Mouse (Mus musculus): ENCODE results near the gene Wdr11.

Gene Wdr11

DNA sequence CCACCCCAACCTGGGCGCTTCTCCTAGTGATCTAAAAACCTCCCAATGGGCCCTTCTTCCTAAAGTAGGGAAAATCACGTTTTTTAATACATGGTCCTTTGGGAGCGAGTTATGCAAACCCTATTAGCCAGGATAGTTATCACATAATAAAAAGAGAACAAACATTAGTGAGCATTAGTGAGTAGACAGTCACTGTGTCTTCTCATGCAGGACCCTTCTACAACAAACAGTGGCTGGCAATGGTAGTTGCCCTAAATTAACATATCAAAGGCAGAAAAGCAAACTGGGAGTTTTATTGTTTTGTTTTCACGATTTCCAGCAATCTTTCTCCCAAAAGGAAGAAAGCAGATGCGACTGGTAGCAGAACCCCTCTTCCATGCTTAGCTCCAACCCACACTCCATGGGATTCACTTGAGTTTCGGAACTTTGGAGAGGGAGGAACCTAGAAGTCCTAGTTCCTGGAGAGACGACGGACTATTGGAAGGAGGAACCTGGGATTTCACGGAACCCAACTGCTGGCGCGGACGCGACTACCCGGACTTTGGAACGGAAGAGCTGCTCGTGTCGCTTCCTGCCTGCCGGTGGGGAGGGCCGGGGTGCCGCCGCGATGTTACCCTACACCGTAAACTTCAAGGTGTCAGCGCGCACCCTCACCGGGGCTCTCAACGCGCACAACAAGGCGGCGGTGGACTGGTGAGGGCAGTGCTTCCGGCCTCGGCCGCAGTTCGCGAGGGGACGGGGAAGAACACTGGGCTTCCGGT, at the start of gene Wdr11:
TSS of gene Wdr11 (plus strand) at position 493 of the 761 bp plus-strand sequence.
- DNase-seq (ENCODE audit: low spot score): peak; percentile 66

DNA sequence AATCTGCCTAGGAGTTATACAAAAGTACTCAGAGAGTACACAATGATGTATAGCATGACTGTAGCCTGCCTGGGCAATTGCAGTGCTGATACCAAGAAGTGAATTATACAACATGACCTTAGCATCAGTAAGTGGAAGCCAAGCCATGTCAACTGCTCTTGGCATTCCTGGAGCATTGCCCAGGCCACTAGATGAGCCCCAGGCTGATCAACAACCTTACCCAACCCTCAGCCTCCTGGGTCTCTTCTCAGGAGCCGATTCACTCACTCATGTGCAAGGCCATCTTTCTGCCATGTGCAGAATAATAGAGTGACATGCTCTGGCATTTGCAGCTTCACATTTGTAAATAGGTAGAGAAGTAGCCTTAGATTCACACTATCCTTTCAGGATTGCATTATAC, 24.1 kb upstream of the Wdr11 start:
- DNase-seq (ENCODE audit: low spot score): no peak

DNA sequence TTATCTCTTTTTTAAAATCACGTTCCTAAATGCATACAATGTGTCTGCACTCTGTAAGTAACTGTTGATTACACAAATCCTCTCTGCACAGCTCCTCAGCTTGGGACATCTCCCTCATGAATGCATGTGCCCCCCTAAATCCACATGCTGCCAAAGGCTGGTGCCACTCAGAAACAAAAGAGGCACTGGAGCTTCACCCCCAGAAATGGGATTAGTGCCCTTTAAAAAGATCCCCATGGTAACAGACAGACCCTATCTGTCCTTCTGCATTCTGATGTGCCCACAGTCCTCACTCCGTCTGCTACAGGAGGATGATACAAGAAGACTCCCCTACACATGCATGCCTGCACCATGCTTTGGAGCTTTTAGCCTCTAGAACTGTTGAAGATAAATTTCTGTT, 23.3 kb upstream of the Wdr11 start:
- no peak for DNase-seq (ENCODE audit: low spot score)

DNA sequence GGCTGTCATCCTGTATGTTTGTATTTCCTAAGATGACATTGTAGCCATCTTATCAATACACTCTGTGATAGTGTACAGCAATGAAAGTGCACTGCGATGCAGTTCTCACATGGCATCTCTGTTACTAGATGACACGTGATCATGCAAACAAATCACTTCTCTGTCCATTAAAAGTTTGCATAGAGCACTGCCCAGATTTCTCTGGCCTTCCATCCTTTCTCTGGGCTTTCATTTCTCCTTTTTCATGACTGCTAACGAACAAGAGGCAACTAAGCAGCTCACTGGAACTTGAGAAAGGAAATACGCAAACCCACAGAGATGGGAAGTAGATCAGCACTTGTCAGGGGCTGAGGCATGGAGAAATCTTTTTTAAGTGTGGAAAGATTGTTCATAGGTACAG, 17.2 kb upstream of the Wdr11 start:
- no peak for DNase-seq (ENCODE audit: low spot score)

DNA sequence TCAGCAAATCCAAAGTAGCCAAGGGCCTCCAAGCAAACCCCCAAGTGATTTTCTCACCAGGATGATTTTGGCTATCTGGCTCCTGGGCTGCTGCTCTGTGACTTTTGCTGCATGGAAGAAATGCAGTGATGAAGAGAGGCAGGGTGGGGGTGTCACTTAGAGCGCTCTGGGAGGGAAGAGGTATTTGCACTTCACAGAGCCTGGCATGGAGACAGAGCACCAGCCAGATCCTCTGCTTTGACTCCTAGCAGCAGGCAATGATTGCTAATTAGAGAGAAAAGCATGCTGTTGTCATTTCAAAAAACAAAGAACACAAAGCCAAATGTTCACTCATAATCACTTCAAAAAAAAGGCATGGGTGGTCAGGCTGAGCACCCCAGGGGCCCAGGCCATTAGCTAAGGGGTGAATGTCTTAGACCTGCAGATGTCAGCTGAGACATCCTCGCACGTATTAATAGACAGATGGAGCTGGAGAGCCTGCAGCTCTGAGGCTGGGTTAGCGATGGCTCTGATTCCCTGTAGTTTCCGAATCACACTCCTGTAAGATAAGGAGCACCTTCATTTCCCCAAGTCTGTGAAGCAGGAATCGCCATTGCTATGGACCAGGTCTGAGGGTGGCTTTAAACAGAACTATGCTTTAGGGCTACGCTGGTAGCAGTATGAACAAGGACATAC, 16.4 kb upstream of the Wdr11 start:
- no peak for DNase-seq (ENCODE audit: low spot score)

DNA sequence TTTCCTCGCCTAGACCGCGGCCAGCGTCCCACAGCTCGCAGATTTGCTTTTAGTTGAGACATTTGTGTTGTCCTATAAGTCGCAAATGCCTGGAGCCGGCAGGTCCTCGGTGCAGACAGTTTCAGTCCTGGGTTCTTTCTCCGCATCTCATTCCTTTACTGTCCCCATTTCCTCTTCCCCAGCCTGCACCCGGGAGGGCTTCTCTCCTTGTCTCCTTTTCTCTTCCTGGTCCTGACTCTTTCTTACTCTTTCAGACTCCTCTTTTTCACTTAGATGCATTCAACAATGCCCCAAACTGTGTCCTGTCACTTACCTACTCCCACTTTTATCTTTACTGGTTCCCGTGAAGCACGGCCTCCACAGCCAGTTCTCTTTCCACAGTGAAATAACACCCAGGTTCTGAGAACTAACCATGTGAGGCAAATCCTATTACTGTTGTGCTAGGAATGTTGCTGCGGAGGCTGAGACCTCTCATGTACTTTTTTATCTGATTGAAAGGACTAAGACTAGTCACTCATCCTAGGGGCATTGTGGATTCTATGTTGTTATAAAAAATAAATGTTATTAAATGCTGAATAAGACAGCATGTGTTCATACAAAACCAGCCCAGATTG, 576 bp downstream of the Wdr11 start:
- DNase-seq (ENCODE audit: low spot score): no peak

DNA sequence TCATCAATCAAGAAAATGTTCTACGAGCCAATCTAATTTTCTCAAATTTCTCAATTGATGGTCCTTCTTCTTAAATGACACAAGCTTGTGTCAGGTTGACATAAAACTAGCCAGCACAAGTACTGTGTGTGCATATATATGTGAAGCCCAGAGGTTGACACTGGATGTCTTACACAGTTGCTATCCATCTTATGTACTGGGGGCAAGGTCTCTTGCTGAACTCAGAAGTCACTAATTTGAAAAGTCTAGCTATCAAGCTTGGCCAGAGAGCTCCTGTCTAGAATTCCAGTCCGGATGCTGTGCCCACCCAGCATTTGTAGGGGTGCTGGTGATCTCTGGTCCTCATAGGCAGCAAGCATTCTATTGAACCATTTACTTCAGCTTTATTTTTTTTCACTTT, 5.5 kb downstream of the Wdr11 start:
- no peak for DNase-seq (ENCODE audit: low spot score)

DNA sequence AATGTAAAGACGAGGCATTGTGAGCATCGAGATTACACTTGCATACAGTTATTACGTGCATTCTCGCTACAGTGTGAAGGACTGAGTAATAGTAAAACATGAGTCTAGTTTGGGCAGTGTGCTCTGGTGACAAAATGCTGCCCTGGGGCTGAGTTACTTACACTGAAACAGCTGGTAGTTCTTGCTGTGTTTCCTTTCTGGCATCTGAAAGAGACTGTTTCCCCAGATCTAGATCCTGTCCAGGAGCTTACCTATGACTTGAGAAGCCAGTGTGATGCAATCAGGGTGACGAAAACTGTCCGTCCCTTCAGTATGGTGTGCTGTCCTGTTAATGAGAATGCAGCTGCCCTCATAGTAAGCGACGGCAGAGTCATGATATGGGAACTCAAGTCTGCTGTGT, 14.6 kb downstream of the Wdr11 start:
- DNase-seq (ENCODE audit: low spot score): no peak

DNA sequence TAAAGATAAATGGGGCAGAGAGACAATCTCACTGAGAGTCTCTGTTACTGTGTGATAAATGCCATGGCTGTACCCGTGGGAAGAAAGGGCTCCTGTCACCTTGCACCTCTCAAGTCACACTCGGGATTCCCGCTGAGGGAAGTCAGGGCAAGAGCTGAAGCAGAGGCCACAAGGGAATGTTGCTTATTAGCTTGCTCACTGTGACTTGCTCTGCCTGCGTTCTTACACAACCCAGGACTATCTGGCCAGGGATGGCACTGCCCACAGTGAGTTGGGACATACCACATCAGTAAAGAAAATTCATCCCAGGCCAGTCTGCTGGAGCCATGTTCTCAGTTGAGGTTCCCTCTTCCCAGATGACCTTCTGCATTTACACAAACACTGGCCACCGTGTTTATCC, 29.5 kb downstream of the Wdr11 start:
- DNase-seq (ENCODE audit: low spot score): no peak

DNA sequence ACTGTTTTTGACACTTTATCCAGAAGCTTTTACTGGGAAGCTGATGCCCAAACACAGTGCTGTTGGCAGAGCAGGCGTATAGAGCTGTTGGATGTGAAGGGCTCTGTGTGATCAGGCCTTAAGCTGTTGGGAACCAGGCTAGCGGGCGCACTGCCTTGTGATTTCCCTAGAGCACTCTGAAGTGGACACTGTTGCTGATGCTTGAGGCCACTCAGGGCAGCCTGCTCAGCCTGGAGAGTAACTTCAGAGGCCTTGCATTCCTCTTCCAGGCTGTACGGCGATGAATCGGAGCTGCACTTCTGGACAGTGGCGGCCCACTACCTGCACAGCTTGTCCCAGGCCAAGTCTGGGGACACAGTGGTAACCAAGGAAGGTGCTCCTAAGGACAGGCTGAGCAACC, 38.7 kb downstream of the Wdr11 start:
- DNase-seq (ENCODE audit: low spot score): no peak

DNA sequence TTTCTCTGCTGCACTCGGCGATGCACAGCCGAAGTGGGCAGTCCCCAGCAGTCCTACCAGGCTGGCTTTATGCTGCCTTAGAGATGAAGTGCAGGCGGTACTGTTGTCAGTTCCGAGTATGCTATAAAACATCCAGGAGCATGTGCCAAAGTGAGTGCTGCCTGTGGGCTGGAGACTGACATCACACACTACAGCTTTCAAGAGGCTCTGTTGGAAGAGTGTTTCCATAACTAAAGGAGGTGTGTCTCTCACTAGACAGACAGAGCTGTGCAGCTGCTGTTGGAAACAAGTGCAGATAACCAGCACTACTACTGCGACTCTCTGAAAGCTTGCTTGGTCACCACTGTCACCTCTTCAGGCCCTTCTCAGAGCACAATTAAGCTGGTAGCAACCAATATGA, 39.8 kb downstream of the Wdr11 start:
- DNase-seq (ENCODE audit: low spot score): no peak

DNA sequence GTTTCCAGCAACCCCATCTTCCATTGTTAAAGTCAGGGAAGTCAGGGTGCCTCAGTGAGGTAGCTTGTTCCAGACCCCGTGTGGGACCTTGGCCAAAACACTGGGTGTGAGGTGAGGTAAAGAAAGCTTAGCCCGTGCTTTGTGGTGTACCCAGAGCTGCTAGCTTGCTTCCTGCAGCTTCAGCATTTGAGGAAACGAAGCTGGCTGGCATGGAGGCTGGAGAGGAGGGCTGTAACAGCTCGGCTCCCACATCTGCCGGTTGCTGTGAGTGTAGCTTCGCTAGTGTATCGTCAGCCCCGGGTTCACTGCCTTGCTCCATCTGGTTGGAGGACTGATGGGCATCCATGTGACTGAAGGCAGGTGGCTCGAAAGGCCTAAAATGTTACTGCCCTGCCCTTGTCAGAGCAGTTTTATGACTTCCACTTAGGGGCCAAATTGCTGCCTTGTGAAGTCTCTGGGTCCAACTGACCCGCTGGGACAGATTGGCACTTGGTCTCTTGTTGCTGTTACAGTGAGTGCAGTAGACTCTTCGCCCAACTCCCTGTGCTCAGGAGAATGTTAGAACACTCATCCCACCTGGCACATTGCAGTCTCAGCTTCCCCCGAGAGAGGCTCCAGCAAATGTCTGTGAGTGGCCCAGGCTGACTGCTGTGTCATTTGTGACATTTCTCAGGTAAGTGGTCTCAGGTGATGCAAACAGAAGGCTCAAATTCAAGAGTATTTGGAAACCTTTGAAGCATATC, 44.4 kb downstream of the Wdr11 start:
- no peak for DNase-seq (ENCODE audit: low spot score)

DNA sequence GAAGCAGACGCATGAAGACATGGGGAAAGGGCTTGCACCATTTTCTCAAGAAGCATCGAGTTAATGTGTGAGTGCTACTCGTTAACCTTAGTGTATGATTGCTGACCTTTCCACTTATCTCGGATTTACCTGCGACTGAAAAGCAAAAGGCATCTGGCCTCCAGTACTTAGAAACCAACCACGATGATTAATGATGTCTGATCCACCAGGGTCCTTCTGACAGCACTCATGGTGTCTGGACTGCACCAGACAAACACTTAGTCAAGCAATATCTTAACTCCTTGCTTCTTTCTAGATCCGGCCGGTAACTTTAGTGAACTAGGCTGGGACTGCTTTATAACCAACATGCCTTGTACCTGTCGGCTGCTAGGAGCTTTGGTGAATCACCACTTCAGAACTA, 45.3 kb downstream of the Wdr11 start:
- DNase-seq (ENCODE audit: low spot score): no peak

DNA sequence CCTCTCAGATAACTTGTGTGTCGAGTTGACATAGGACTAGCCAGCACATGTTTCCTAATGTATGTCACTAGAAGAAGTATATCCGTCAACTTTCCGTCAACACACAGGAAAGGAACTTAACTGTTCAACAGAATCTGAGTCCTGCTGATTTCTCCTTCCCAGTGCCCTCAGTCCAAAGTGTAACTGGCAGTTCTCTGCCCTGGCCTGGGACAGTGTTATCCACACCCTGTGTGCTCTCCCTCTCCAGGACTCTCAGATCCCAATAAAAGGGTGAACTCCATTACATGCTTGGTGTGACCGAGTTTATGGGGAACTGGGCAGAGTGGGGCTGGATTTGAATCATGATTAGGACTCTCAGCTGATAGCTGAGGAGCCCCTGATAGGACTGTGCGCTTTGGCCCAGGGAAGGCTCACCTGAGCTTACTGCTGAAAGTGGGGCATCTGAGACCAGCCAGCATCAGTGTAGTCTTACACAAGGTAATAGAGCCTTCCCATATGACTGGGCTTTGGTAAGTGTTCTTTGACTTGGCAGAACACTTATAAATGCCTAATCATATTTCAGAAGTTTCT, 46.3 kb downstream of the Wdr11 start:
- no peak for DNase-seq (ENCODE audit: low spot score)

DNA sequence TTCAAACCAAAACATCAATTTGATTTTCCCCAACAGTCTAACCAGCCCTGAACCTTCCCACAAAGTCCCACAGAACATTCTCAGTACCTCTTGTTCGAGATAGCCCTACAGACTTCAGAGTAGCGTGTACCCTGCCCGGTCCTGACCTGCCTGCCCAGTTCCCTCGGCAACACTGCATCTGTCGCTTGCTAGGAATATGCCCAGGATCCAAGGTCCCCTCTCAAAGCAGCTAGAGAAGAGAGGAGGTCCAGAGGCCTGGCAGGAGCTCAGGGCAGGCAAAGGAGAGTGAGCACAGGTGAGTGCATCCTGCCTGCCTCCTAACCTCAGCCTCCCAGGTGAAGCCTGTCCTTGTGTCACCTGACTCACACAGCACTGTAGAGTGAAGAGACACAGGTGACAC, 47.3 kb downstream of the Wdr11 start:
- DNase-seq (ENCODE audit: low spot score): no peak

DNA sequence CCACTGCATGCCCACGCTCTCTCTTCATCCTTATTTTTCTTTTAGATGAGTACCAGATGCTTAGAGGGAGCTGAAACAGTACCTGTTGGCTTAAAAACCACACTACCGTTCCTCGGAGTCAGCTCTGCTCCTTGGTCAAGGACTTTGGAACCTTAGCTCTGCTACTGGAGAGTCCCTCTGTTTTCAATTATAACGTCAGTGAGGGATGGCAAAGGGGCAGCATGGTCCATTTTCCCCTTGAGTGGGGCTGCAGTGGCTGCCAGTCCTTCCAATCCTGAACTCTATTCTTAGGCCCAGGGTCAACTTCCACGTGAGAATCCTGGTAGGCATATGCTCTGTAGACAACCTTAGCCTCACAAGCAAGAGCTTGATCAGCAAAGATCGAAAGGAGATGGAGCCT, 48.2 kb downstream of the Wdr11 start:
- DNase-seq (ENCODE audit: low spot score): no peak

DNA sequence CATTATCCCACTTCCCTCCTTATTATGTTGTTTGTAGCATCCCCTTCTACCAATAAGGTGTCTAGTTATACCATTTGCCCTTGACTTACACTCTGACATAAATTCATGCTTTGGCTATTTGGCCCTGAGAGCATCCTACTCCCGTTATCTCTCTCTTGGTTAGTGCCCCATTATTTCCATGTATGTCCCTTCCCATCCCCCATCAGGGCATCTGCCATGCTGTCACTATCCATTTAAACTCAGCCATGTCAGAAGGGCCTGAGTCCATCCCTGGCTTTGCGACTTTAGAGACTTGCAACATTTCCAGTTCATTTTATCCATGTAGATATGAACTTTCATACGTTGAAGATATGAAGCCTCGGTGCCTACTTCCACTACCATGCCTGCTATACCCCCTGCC, 51.6 kb downstream of the Wdr11 start:
- no peak for DNase-seq (ENCODE audit: low spot score)

DNA sequence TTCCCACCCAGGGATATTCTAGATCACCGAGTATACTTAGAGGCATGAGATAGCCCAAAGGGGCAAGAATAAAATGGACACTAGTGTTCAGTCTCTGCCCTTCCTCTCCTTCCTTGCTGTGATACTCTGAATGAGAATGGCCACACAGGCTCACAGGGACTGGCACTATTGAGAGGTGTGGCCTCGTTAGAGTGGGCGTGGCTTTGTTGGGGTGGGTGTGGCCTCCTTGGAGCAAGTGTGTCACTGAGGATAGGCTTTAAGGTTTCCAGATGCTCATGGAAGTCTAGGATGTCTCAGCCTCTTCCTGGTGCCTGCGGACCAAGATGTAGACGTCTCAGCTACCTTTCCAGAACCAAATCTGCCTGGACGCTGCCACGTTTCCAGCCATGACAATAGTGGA, 56.1 kb downstream of the Wdr11 start:
- DNase-seq (ENCODE audit: low spot score): no peak

DNA sequence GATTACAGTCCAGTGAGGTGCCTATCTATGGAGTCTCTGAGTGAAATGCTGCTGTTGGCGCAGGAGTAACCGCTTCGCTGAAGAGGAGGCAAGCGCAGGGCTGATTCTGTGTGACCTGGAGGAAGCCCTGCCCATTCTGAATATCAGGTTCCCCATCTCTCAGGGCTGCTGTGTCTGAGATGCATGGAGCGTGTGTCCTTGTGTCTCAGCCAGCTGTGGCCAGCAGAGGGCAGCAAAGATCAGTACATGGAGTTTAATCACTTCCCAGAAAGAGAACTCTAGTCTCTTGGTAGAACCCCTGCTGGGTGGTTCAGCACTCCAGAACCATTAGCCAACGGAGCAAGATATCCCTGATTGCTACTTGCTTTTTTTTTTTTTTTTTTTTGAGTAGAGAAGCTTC, 57.3 kb downstream of the Wdr11 start:
- peak; percentile 55 for DNase-seq (ENCODE audit: low spot score)

DNA sequence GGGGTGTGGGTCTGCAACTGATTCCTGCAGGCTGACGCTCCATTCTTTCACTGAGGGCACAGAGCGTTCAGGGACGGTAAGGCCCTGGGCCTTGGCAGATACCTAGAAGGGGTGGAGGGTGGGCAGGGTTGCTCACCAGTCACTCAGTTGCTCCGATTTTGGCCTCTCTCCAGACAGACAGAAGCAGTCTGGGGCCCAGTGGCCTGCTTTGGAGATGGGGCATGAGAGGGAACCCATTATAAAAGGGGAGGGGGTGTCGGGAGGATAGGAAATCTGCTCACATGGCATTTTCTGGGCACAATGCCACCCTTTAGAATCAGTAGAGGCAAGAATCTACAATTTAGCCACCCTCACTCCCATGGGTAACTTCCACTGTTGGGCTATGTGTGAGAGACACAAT, 59.1 kb downstream of the Wdr11 start:
- DNase-seq (ENCODE audit: low spot score): no peak

DNA sequence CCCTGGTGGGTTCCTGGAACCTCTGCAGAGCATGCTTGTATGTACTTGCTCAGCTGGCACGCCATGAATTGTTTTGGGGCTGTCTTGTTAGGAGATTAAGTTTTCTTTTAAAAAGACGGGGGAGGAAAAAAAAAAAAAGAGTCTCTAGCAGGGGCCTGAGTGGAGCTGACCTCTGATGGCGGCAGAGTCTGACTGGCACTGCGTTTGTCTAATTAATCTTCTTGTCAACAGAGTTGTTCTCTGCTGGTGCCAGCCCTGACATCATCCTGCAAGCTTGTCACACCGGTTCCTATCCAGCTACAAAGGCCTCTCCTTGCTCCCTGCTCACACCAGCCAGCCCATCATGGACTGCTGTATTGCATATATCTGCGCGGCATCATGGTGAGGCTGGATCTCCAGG, 60.1 kb downstream of the Wdr11 start:
- DNase-seq (ENCODE audit: low spot score): peak; percentile 35

DNA sequence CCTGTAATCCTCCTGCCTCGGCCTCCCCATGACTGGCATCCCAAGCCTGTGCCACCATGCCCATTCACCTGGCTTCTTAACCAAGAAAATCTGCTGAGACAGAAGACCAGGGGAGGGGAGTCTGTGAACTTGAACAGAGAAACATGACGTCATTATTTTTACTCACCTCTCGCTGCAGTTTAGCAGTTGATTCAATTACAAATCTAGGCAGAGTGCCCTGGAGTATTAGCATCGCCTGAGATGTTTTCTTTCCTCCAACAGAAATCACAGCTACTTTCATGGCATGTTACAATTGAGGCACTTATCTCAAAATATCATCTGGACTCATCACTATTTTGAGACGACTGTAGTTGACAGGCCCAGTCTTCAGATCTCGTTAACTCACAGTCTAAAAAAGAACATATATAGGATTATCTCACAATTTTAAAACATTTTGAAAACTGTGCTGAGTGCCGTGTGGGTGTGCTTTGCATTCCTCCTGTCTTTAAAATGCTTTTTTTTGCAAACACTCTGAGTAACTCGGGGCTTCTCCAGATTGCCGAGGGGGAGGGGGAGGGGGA, 61.3 kb downstream of the Wdr11 start:
- DNase-seq (ENCODE audit: low spot score): no peak

Data from ovary, adult 18-20 months (tissue).